Mouse (Mus musculus) left cerebral cortex, adult 18-20 months (tissue): ENCODE results near the gene Ttbk2. TPM values are rescaled to one million over a fixed set of nuclear protein-coding genes. Genes with fewer than 3 reads are reported as not detected.

Source experiments
- DNase-seq, 2 experiments: peaks; one replicate each; pipeline ENCODE4 v3.0.0; 2021 to 2022; ENCODE audit warnings: low spot score in 2 of 2, mixed read lengths in 1 of 2
- total RNA-seq, 2 experiments: library from RNA; stranded (reverse); gene quantifications; 2 replicates each; pipeline ENCODE4 v1.2.3; 2021

The Ttbk2 gene
- total RNA-seq, 2 experiments from 2014 or later: 89.8 to 93.3 TPM

DNA sequence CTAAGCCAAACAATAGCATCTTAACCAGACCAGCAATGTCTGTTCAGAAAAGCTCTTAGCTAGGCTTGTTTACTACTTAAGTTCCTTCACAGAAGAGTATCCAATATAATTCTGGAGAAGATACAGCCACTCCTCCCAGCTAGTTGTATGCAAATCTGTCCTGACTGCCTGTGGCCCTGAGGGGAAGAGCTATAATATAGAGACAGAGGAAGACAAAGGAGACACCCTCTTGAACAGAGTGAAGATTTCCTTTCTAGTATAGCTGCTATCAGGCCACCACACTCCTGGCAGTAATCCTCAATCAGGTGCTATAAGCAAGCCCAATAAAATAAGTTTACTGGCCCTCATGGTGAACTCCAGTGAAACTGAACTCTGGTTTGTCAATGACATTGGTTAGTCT lies 88.5 kb downstream of the Ttbk2 start:
- no peak for DNase-seq

DNA sequence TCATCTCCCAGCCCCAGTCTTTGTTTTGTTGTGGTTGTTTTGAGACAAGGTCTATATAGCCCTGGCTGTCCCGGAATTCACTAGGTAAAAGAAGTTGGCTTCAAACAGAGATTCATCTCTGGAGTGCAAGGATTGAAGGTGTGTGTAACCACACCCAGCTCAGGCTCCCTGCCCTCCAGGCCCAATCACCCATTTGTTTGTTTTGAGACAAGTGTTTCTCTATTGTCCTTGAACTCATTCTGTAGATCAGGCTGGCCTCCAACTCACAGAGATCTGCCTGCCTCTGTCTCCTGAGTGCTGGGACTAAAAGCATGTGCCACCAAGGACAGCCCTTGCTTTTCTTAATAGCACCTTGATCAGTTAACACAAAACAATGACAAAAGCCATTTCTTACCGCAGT lies 102.4 kb downstream of the Ttbk2 start:
- no peak for DNase-seq

DNA sequence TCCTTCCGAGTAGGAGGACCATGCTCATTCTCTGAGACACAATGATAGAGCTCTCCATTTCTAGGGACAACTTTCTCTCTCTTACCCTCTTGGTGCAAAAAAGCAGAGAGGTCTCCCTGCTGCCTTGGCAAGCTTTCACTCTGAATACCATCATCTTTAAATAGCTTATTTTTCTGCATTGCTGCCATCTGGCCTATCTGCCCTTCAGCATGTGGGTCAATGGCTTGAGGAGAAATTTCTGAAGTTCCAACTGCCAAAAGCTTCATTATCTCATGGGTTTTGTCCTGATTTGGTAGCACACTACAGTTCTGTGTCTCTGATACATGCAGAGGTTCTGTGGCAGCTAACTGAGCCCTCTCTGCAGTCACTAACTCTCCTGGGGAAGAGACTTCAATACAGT lies 104.9 kb downstream of the Ttbk2 start:
- DNase-seq: no peak

DNA sequence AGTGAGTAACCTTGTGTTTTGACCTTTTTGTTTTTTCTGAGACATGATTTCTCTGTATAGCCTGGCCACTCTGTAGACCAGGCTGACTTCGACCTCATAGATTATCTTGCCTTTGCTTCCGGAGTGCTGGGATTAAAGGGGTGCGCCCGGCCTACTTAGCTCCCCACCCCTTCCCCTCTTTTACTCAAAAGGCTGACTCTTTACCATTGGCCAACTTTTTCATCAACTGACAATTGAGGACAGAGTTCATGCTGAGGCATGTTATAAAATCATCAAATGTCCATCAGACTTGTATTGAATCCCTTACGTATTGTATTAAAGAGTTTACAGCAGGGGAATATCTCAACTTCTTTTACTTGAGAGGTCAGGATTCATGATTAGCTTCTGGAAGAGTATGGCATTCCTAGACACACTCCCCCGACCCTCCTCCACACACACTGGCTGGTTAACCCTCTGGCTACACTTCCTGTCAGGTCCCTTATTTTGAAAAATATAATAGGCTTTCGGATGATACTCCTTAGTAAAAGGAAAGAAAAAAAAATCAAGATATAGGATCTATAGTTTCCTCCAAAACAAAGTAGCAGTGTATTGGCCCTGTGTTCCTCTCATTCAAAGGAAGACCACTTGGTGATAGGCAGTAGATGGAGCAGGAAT lies 118.4 kb downstream of the Ttbk2 start:
- DNase-seq: no peak

DNA sequence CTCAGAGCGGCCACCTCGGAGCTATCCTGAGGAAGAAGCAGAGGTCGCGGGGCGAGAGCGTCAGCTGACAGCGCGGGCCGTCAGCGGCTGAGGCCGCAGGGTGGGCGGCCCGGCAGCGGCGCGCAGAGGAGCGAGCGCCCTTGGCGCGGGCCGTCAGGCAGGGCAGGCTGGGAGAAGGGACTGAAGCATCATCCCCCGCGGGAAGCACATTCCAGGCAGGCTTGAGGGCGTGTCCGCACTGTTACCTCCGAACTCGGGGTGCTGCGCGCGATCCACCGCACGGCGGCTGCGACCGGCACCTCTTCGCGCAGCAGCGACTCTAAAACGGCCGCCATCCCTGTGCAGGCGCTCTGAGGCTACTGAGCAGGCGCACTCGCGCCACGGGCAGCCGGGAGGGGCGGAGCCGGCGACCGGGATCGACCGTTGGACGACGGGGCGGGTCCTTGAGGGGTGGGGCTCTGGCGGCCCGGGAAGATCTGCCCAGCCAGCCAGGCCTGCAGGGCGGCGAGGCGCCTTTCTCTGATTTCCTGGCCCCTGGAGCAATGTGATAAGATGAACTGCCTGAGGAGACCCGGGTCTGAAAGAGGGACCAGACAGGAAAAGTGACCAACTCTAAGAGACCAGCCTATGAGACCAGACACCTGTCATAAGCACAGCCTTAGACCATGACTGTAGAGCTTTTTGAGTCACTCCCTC lies 119.1 kb downstream of the Ttbk2 start:
- DNase-seq: peak; percentile 87 to 93

DNA sequence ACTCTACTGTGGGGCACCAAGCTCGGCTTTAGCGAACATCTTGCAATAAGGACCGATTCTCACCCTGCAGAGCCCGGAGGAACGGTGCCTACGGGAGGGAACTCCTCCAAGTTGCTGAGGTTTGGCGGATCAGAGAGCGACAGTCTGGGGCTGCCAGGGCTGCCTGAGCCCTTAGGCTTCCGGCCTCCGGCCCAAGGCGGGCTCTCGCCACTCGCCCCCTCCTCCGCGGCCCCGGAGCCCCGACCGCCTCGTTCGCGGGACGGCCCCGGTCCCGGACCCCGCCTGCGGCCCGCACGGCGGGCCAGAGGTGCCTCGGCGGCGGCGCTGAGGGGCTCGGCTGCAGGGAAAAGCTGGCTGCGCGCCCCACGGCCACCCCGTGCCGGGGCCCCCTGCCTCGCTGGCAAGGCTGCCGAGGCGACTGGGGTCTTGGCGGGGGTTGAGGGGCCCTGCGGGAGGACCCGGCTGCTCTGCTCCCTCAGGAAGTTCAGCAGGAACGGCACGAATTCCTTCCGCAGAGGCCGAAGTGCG lies 119.7 kb downstream of the Ttbk2 start:
- no peak for DNase-seq

DNA sequence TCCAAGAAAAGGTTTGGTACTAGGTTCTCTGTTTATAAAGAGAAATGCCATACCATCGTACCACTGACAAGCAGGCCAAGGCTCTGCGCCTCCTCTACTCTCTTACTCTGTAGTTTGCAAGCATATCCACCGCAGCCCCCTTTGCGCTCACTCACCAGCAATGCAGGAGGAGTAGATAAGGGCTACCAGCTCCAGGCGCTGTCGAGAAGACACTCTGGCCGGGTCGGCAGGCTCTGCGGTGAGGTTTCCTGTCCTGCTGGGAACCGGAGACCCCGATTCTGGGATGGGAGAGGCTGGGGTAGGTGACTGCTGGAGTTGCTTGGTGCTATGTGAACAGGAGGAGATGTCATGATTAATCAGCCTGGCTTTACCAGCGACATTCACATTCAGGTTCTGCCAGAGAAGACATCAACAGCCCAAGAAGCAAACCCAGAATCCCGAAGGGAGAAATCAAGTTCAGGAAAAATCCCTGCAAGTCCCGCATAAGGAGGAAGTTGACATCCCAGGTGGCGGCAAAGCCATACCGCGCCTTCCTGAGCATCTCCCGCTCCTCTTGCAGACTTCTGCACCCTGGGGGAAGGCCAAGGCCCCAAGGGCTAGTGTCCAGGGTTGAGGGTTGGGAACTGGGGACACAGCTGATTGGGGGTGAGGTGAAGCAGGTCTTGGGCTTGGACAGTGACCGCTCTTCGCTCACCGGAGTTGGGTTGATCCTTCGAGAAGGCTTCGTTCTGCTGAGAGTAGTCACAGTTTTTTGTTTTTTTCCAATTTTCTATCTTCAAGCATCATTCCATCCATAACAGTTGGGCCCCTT lies 120.4 kb downstream of the Ttbk2 start:
- DNase-seq: no peak

DNA sequence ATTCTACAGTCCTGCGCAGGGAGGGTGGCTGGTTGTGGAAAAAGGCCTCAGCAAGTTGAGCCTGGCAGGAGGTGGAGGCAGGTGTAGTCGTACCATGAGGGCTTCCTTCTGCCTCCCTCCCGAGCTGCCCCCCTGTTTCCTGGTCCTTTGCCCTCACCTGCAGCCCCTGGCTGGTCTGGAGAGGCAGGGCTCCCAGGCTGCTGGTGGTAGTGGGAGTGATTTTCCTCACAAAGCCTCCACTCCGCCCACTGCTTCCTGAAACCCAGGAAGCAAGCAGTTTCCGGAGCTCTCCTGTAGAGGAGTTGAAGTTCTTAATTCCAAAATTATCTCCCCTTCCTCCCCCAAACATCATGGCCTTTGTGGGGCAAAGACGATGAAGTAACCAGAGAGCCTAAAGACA lies 126.2 kb downstream of the Ttbk2 start:
- no peak for DNase-seq

DNA sequence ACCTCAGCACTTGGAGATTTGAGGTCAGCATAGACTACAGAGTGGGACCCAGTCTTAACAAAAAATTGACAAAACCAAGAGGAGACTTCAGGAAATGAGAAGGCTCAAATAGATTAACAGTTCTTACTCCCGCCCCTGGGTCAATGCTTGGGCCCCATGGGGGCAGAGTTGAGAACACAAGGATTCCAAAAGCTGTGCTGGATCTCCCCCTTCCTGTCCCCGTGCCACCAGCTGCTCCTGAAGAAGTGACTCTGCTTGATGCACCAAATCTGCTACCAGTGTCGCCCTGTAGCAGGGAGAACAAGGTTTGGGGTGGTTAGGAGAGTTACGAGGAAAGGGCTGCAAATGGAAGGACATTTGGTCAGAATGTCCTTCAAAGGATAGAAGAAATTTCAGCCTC lies 126.8 kb downstream of the Ttbk2 start:
- DNase-seq: no peak

DNA sequence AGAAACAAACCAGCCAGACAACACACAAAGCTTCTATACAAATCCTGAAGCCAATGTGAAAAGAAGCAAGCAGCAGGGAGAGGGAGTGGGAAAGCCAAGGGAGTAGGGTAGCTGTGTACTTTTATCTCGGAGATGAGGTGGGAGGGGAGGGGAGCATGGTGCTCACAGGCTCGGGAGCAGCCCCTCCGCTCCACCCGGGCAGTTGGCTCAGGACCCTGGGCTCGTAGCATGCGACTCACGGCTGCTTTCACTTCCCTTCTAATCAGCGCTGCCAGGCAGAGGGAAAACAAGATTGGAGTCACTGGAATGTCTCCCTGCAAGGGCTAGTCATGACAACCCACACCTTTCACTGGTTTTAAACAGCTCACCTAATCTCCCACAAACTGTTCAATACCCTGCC lies 127.9 kb downstream of the Ttbk2 start:
- DNase-seq: no peak

DNA sequence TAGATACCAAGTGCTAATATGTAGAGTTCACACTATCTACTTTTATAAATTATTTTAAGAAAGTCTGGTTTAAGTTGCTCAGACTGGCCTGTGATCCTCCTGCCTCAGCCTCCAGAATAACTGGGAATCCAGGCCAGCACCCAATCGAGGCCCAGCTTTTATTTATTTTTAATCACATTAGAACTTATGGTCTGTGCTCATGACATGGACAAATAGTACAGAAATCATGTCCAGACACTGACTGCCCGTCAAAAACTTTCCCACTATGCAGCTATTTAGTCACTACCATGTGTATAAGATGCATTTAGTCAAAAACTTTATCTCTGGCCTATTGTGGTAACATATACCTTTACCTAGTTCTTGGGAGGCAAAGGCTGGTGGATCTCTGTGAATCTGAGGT lies 128.5 kb downstream of the Ttbk2 start:
- DNase-seq: no peak

DNA sequence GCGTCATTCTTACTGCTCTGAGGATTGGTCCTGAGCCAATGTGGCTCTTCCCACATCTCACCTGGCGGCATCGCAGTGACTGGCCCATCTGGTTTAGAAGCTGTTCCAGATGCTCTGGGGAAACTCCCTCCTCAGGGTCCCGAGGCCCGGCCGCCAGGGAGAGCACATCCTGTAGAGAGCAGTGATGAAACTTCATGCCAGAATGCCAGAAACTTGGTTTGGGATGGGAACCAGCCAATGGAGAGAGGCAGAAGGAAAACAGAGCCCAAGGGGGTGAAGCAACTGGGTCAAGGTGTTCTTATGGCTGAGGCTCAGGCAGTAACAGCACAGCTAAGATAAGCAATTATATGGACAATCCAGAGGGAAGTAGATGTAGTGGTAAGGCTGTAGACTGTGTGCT lies 129.6 kb downstream of the Ttbk2 start:
- no peak for DNase-seq

DNA sequence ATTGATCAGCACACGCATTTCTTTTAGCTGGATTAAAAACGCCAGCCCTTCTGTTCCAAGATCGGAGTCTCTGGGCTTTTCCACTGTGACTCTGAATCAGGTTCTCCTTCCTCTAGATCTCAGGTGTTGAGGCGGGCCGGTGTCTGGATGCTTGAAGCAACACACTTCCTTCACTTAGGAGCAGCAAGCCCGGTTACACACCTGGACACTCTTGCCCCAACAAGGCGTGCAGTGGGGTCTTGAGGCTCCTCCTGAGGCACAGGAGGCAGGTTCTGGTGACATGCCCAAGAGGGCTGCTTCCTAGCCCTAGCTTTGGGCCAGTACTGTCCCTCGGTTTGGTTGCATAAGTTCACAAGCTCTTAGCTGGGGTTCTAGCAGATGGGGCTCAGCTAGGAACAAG lies 131.9 kb downstream of the Ttbk2 start:
- no peak for DNase-seq

DNA sequence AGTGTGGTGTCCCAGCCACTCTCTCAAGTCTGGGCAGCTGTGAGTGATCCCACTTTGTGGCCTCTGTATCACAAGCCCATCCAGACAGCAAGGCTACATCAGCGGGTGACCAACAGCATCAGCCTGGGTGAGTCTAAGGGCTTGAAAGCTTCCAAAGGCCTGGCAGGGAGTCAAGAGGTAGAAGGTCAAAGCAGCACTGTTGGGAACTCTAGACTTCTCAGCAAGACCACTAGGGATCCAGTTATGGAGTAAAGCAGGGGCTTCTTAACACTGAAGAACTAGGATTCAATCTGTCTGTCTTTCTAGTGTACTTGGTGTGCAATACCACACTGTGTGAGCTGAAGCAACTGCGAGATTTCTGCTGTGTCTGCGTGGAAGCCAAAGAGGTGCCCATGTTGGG lies 137.0 kb downstream of the Ttbk2 start:
- no peak for DNase-seq

DNA sequence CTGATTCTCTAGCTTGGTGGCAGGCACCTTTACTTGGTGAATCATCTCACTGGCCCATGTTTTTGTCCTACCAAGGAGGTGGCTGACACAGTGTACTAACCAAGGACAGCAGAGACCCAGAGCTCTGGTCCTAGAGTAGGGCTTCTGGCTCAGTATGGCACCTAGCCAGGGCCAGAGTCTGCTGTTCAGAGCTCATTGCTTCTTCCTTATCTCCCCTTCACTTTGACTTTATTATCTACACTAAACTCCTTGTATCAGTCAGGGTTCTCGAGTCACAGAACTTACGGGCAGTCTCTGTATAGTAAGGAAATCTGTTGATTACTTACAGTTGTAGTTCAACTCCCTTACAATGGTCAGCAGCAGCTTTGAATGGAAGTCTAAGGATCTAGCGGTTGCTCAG lies 139.5 kb downstream of the Ttbk2 start:
- DNase-seq: no peak

DNA sequence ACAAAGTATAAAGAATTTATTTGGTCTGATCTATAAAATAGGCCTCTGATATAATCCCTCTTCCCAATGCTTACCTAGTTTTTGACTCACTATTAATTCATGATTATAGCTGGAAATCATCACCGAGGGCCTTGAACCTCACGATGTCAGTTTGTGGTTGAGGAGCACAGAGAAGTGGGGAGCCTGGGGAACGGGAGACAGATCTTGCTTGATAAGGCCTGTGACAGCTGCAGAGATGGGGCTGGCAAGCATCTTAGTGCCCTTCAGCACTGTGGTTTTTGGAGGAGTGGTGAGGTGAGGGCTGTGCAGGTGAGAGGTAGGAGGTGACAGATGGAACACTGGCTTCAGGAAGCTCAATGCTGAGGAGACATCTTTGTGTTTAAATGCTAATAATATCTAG lies 140.2 kb downstream of the Ttbk2 start:
- no peak for DNase-seq

DNA sequence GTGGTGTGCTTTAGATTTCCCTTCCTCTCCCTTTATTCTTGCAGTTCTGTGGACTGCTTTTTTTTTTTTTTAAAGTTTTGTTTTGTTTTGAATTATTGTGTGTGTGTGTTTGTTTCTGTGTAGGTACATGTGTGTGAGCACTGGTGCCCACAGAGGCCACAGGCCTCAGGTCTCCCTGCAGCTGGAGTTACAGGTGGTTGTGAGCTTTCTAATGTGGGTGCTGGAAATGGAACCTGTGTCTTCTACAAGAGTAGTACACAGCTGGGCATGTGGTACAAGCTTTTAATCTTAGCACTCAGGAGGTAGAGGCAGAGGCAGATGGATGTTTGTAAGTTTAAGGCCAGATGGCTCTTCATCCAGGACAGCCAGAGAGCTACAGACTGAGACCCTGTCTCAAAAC lies 143.4 kb downstream of the Ttbk2 start:
- DNase-seq: no peak

DNA sequence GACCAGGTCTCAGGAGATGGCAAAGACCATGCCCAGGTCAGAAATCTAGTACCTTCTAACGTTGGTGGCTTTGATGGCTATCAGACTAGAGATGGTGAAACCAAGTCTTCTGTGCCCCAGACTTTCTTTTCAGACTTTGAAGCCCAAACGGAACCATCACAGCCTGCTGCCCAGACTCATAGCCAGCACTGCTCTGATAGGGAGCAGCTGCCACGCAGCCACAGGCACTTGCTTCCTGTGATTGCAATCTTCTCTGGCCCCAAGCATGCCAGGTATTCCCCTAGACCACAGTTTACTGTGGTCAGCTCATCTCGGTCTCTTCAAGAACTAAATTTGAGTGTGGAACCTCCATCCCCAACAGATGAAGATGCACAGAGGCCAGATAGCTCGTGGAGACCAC lies 147.7 kb downstream of the Ttbk2 start:
- DNase-seq: no peak

DNA sequence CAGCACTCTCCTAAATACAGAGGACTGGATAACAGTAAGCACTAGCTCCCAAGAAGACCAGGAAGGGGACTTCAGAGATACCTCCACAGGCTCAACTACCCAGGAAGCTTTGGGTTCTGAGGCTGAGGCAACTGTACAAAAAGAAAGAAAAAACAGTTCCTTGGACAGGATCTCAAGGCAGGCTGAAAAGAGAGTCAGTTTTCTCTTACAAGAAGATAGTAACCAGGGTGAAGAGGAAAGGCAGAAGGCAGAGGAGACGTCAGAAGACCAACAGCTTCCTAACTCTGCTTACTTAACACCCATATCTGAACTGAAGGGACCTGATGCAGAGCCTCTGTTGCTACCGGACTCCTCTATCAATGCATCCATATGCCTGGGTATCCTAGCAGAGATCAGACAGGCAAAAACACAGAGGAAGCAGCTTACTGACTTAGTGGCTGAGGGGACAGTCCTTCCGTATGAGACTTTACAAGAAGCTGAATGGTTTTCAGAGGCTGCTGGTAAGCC lies 150.0 kb downstream of the Ttbk2 start:
- no peak for DNase-seq

DNA sequence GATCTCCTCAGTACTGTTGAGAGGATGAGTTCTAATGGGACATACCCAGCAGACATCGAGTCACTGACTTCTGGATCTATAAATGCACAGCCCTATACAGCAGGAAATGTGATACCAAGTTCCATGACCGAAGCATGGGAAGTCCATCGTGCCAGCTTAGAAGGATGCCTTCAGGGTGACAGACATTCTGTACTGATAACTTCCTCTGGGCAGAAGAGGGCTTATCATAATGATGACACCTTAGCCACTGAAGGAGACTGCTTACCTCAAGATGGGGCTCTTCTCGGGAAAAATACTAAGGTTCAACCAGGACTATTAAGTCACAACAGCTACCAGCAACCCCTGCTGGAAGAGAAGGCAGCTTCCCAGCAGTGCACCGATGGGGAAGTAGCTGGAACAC lies 152.6 kb downstream of the Ttbk2 start:
- DNase-seq: no peak
